Mouse (Mus musculus): Measurements from ENCODE around the gene S100a11.

S100a11 gene

DNA sequence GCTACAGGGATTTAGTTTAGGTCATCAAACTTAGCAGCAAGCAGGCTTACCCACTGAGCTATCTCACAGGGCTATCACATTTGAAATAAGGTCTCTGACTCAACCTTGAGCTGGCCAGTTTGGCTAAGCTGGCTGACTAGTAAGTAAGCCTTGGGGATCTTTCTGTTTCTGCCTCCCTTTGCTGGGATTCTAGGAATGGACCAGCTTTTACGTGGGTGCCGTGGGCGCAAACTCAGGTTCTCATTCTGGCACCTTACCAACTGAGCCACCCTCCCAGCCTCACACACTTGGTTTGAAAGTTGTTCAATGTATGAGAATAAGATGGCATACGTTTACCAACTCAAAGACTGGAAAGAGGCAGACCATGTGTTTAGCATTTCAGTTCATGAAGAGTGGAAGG lies 42.9 kb downstream of the S100a11 start:
- no peak for DNase-seq

DNA sequence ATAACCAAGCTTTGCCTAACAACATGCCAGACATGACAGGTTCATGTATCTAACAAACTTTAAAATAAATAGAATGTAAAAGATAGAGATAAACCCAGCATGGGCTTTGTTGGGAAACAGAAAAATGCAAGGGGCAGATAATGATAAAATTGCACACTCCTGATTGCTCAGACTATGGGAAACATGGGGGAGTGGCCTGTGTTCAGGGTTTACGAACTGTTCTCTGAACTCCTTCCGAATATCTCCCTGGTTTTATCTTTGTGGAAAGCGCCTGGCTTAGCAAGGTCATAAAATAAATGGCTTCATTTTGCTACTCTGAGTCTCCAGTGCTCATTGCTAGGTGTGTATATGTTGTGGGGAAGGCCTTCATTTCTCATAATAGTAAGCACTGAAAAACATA lies 46.6 kb downstream of the S100a11 start:
- no peak for DNase-seq

DNA sequence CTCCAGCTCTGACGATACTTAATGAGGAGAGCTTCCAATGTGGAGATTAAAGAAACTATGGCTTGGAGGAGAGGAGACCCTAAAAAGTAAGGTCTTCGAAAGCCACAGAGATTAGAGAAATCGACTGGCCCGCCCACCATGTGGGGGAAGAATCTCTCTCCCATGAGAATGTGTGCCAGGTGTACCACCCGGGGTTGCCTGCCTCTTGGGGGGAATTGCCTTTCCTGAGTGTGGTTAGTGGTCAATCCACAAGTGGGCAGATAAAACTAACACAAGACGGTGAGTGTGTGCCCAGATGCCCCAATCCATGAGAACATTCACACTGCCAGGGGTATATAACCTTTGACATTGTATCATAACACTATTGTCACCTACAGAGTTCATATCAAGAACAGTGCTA lies 47.4 kb downstream of the S100a11 start:
- DNase-seq = no peak

DNA sequence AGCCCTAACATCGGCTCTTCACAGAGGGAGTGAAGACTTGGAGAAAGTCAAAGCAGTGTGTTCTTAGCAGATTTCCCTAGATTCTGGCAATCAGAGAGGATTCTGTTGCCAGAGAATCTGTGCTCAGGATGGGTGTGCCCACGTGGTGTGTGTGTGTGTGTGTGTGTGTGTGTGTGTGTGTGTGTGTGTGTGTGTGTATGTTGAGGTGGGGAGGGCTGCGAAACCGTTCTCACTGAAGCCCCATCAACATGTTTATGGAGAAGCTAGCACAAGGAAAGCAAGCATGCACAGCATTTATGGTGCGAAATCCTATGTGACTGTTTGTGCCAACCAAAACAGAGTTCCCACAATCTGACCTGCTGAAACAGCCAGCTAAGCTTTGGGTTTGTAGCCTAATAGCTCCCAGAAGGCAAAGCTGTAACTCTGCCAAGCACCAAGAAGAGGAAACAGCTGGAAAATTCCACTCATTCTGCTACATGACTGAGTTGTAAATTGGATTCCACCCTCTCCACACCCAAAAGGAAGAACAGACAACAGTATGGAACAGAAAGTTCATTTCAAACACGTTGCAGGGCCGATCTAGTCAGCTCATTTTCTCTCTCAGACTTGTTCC lies 48.2 kb downstream of the S100a11 start:
- DNase-seq = no peak

DNA sequence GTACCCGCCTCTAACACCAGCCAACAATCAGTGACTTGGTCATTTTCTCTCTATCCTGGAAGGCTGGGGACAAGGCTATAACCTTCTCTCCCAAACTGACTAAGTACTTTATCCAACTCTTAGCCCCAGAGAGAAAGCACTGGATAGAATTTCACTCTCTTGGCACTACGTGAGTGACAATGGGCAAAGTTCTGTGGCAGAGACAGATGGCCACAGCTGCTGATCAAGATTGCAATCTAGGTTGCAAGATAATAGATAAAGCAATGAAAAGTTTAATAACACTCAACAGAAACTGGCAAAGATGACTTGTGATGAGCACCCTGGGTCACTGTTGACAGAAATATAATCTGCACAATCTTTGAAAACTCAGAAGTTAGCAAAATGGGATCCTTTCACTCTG lies 48.8 kb downstream of the S100a11 start:
- no peak for DNase-seq

DNA sequence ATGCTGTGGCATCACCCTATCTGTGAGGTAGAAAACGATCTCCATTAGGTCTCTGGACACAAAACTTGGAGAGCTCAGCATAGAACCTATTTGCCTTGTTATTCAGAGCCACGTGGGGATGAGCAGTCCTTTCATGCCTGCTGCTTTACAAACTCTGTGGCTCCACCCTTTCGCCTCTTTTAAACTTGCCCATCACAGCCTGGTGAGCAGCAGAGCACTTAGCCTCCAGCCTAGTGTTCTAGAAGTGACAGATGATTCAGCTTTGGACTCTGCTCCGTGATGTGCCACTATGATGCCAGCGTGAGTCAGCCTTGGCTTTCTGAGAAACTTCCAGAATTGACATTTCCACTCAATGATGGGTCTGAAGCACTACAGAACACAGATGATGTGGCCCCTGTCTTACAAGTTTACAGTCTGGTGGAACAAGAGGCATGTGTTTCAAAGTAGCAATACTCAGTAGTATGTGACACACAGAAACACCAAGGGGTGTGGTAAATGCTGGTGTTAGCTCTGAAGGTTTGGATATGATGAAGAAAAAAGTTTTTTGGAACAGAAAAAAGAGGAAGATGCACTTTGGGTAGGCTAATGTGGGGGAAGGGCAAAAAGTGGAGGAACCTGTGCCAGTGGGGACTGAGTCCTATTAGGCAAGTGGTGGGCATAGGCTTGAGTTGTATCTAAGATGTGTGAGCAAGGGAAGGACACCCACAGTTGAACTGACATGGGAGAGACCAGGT lies 51.9 kb downstream of the S100a11 start:
- no peak for DNase-seq

All from cerebellum, adult 11 months (tissue).